Mouse (Mus musculus) lung, embryonic 14.5 days (tissue): ENCODE measurements around the gene Rpl9-ps1. TPM values are rescaled to one million over a fixed set of nuclear protein-coding genes. Genes with fewer than 3 reads are reported as not detected.

Experiments used
- ATAC-seq: fragments of 200-750 bp; cut with Nextera tagmentation; 2 replicates; pipeline ENCODE4 v1.8.0; 2017; ENCODE audit warnings: mild to moderate bottlenecking, moderate TSS enrichment, moderate library complexity; ENCODE audit not compliant: insufficient read depth
- DNase-seq: peaks from one replicate; pipeline ENCODE4 v3.0.0-alpha.2; 2015
- H3K27ac ChIP-seq: fragments of 300-500 bp; sonication (generic); 2 replicates; pipeline ENCODE4 v1.5.1; 2014; ENCODE audit warnings: low read depth, mild to moderate bottlenecking, moderate library complexity
- H3K27me3 ChIP-seq: fragments of 300-500 bp; sonication (generic); 2 replicates; pipeline ENCODE4 v1.6.1; 2014; ENCODE audit warnings: low read length, control low read depth; ENCODE audit not compliant: insufficient read depth
- H3K36me3 ChIP-seq: fragments of 300-500 bp; sonication (generic); 2 replicates; pipeline ENCODE4 v1.6.1; 2014; ENCODE audit warnings: control low read depth; ENCODE audit not compliant: insufficient read depth
- H3K4me1 ChIP-seq: fragments of 300-500 bp; sonication (generic); 2 replicates; pipeline ENCODE4 v1.6.1; 2014; ENCODE audit warnings: antibody characterized with exemption, control low read depth; ENCODE audit not compliant: insufficient read depth
- H3K4me2 ChIP-seq: fragments of 300-500 bp; sonication (generic); 2 replicates; pipeline ENCODE4 v1.6.1; 2014; ENCODE audit warnings: mild to moderate bottlenecking
- H3K4me3 ChIP-seq: fragments of 300-500 bp; sonication (generic); 2 replicates; pipeline ENCODE4 v1.5.1; 2014; ENCODE audit warnings: low read depth, low read length
- H3K9ac ChIP-seq: fragments of 300-500 bp; sonication (generic); 2 replicates; pipeline ENCODE4 v1.6.1; 2014
- H3K9me3 ChIP-seq: fragments of 300-500 bp; sonication (generic); 2 replicates; pipeline ENCODE4 v1.6.1; 2016; ENCODE audit warnings: low read depth, low read length, control low read depth
- CTCF ChIP-seq: IDR thresholded peaks from 2 replicates; pipeline ENCODE4 v1.5.1; 2016; ENCODE audit warnings: antibody characterized with exemption, low read depth
- WGBS: fragments of 180-500 bp; shearing (Covaris S2); extraction: QIAGEN DNeasy Blood & Tissue Kit; methylation state at CpG from one replicate; pipeline ENCODE4 v1.1.7; 2014; 5-methylcytosine and 5-hydroxymethylcytosine counted together
- polyA plus RNA-seq: library from polyadenylated mRNA; unstranded; fragments of >200 nt; fragmentation: Nextera tagmentation; extraction: Ambion mirVana; gene quantifications from 2 replicates; pipeline ENCODE4 v1.2.1, GENCODE M21; 2014

The Rpl9-ps1 gene
- not detected in 2 replicates for polyA plus RNA-seq

DNA sequence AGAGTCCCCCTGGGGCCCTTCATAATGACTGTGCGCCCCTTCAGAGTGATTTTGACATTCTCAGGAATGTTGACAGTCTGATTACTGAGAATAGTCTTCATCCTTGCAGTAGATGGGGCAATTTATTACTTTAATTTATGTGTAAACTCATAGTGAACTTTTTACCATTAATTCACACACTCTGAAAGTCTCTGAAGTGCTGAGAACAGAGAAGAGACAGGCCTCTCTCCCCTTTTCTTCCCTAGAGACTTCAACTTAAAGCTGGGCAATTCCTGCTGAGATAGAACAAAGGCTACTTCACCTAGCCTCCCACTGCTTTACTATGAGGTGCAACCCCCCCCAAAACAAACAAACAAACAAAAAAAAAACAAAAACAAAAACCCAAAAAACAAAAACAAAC, at the start of gene Rpl9-ps1:
TSS of gene Rpl9-ps1 (minus strand) at position 101 of the 400 bp plus-strand sequence.
- 63% methylated on average over 1 of the region's 1 CpGs for WGBS
- ATAC-seq: no peak
- Histone ChIP-seq H3K4me2 (no peak within 1 kb of the TSS), H3K4me3 (no peak within 1 kb of the TSS), H3K9ac (no peak within 1 kb of the TSS), H3K9me3 (no peaks in the 10 kb centered on the region), H3K27ac (no peak within 1 kb of the TSS), H3K36me3 (no peaks in the 10 kb centered on the region), H3K27me3 (no peaks in the 10 kb centered on the region), H3K4me1 (no peaks in the 10 kb centered on the region)
- DNase-seq: no peak
- no peak for TF ChIP-seq CTCF

- Histone ChIP-seq H3K36me3 (no peaks in the 10 kb centered on the region), H3K4me2 (no peak overlapping the region), H3K4me3 (no peak overlapping the region), H3K27me3 (no peaks in the 10 kb centered on the region), H3K9me3 (no peaks in the 10 kb centered on the region), H3K27ac (no peak overlapping the region), H3K9ac (no peak overlapping the region), H3K4me1 (no peaks in the 10 kb centered on the region)
- ATAC-seq (no peak), DNase-seq (no peak)
- TF ChIP-seq CTCF: no peak
- 53% methylated on average over 1 of the region's 1 CpGs for WGBS
Observed at GRCm38 (mm10) chr11:83692008-83692407, 46.6 kb upstream of the Rpl9-ps1 start.

DNA sequence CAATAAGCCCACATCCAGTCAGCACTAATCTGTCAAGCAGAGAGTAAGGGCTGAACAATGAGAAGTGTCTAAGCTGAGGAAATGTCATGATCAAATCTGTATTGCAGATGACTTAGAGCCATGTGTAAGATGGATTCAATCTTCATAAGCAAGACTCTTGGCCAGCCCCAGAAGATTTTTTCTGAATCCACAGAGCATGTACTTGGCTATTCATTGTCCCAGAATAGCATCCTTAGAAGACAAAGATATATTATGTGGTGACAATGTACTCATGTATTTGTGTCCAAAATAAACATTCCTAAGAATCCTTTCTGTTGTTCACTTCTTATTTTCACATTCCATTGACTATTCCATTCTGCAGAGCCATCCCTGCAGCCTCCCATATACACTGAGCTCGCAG, 44.5 kb upstream of the Rpl9-ps1 start:
- Histone ChIP-seq H3K36me3 (no peaks in the 10 kb centered on the region), H3K27me3 (no peaks in the 10 kb centered on the region), H3K4me2 (no peak overlapping the region), H3K9me3 (no peaks in the 10 kb centered on the region), H3K4me3 (no peak overlapping the region), H3K9ac (no peak overlapping the region), H3K27ac (no peak overlapping the region), H3K4me1 (no peaks in the 10 kb centered on the region)
- TF ChIP-seq CTCF: no peak
- DNase-seq: no peak
- no peak for ATAC-seq
- WGBS: 60% methylated on average over 1 of the region's 1 CpGs

DNA sequence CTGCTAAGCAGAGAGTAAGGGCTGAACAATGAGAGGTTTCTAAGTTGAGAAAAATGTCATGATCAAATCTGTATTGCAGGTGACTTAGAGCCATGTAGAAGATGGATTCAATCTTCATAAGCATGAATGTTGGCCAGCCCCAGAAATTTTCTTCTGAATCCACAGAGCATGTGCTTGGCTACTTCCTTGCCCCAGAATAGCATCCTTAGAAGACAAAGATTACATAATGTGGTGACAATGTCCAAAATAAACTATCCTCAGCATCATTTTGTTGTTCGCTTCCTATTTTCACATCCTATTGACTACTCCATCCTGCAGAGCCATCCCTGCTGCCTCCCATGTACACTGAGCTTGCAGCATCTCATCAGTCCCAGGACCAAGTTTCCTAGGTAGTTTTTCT, 30.2 kb upstream of the Rpl9-ps1 start:
- no peak for DNase-seq
- no peak for ATAC-seq
- Histone ChIP-seq H3K4me1 (no peaks in the 10 kb centered on the region), H3K4me3 (no peak overlapping the region), H3K9me3 (no peaks in the 10 kb centered on the region), H3K27ac (no peak overlapping the region), H3K27me3 (no peaks in the 10 kb centered on the region), H3K4me2 (no peak overlapping the region), H3K9ac (no peak overlapping the region), H3K36me3 (no peaks in the 10 kb centered on the region)
- TF ChIP-seq CTCF: no peak
- WGBS: 91% methylated on average over 1 of the region's 1 CpGs

GRCm38 (mm10) chr11:83671743-83672142, 26.3 kb upstream of the Rpl9-ps1 start:
- Histone ChIP-seq H3K9ac (no peak overlapping the region), H3K4me2 (no peak overlapping the region), H3K4me1 (no peaks in the 10 kb centered on the region), H3K27me3 (no peaks in the 10 kb centered on the region), H3K36me3 (no peaks in the 10 kb centered on the region), H3K9me3 (no peaks in the 10 kb centered on the region), H3K27ac (no peak overlapping the region), H3K4me3 (no peak overlapping the region)
- DNase-seq: no peak
- TF ChIP-seq CTCF: no peak
- no peak for ATAC-seq

GRCm38 (mm10) chr11:83663532-83663931, 18.1 kb upstream of the Rpl9-ps1 start:
- no peak for DNase-seq
- Histone ChIP-seq H3K4me3 (no peak overlapping the region), H3K9ac (no peak overlapping the region), H3K9me3 (no peaks in the 10 kb centered on the region), H3K27me3 (no peaks in the 10 kb centered on the region), H3K27ac (no peak overlapping the region), H3K4me2 (no peak overlapping the region), H3K4me1 (no peaks in the 10 kb centered on the region), H3K36me3 (no peaks in the 10 kb centered on the region)
- ATAC-seq: no peak
- no peak for TF ChIP-seq CTCF
- WGBS: 54% methylated on average over 5 of the region's 5 CpGs

DNA sequence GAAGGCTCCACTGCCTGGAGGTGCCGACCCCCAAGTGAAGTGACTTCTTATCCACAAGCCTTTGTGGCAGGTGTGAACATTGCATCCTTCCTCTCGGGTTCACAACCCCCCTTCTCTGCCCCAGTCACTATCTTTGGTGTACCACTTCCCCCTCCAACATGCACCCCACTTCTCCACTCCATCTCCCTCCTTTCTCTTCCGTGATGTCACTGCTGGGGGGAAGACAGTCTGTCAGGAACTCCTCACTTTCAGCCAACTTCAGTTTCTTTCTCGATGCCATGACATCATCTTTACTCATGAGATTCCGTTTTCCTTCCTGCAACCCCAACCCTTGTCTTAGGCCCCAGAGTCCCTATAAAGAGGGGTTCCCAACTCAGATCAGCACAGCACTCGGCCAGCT, 16.8 kb upstream of the Rpl9-ps1 start, which contains the start of gene Ccl4:
TSS of gene Ccl4 (plus strand) at position 381 of the 400 bp plus-strand sequence.
- Histone ChIP-seq H3K9me3 (no peaks in the 10 kb centered on the region), H3K4me3 (no peak within 1 kb of the TSS), H3K27ac (no peak within 1 kb of the TSS), H3K27me3 (no peaks in the 10 kb centered on the region), H3K36me3 (no peaks in the 10 kb centered on the region), H3K9ac (no peak within 1 kb of the TSS), H3K4me2 (no peak within 1 kb of the TSS), H3K4me1 (no peaks in the 10 kb centered on the region)
- DNase-seq (no peak), ATAC-seq (no peak)
- 67% methylated on average over 6 of the region's 6 CpGs for WGBS
- no peak for TF ChIP-seq CTCF

- Histone ChIP-seq H3K4me2 (no peak overlapping the region), H3K9ac (no peak overlapping the region), H3K4me3 (no peak overlapping the region), H3K36me3 (no peaks in the 10 kb centered on the region), H3K9me3 (no peaks in the 10 kb centered on the region), H3K4me1 (no peaks in the 10 kb centered on the region), H3K27ac (no peak overlapping the region), H3K27me3 (no peaks in the 10 kb centered on the region)
- DNase-seq (no peak), ATAC-seq (no peak)
- 71% methylated on average over 6 of the region's 6 CpGs for WGBS
- no peak for TF ChIP-seq CTCF
Observed at GRCm38 (mm10) chr11:83658797-83659196, 13.4 kb upstream of the Rpl9-ps1 start.
